Mouse (Mus musculus) lung, postnatal 25 days (tissue): Measurements from ENCODE around the gene Olfr360.
"Not testable (repeated sequence)": the region's sequence is repeated elsewhere in the genome, so short reads cannot be mapped to it uniquely, and the experiment has no call there.

Experiments
- DNase-seq: peaks from one replicate; pipeline ENCODE4 v3.0.0; 2022; ENCODE audit warnings: low spot score

Gene Olfr360

DNA sequence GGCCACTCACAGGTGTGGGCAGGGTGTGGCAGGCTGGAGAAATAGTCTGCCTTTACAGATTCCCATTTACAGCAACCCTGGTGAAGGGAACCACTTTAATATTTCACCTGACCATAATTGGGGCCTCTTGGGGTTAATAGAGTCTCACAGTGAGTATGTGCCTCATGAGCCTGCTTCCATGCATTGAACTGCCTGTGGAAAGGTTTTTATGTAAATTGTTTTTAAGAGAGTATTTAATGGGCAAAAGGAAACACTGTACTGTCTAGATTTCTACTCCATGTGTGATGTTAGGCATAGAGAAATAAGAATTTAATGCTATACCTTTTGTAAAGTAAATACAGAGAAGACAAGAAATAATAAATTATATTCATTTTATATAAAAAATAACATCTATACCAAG lies at the start of gene Olfr360:
Olfr360 (plus strand) TSS at position 301 of the 400 bp plus-strand sequence.
- no peak for DNase-seq

DNA sequence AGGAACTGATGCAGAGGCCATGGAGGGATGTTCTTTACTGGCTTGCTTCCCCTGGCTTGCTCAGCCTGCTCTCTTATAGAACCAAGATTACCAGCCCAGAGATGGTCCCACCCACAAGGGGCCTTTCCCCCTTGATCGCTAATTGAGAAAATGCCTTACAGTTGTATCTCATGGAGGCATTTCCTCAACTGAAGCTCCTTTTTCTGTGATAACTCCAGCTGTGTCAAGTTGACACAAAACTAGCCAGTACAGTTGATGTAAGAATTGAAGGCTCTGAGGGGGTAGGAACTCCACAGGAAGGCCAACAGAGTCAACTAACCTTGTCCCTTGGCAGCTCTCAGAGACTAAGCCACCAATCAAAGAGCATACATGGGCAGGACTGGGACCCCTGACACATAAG lies 23.6 kb downstream of the Olfr360 start, which contains the start of gene Olfr361:
Olfr361 (minus strand) TSS at position 101 of the 400 bp plus-strand sequence.
- DNase-seq = not testable (repeated sequence)

- DNase-seq = no peak
These were observed 52.3 kb downstream of the Olfr360 start, which contains the start of gene Olfr362 for GRCm38 (mm10) chr2:37117810-37118209. Gene Olfr362 (minus strand): TSS chr2:37117910.
